Mouse (Mus musculus) gastrocnemius, postnatal 4 days (tissue): ENCODE data around the gene Krt10. TPM values are rescaled to one million over a fixed set of nuclear protein-coding genes. Genes with fewer than 3 reads are reported as not detected.

Source experiments
- DNase-seq, 2 experiments: peaks; one replicate each; pipeline ENCODE4 v3.0.0; 2021 to 2022; ENCODE audit warnings: low spot score in 2 of 2, mixed read lengths in 2 of 2
- long read RNA-seq, 2 experiments: library from polyadenylated mRNA; stranded (forward); transcript quantifications; one replicate each; pipeline ENCODE4 v2.0.0; 2021
- total RNA-seq, 2 experiments: library from RNA; stranded (reverse); gene quantifications; 2 replicates each; pipeline ENCODE4 v1.2.3; 2021

The Krt10 gene
- 1 to 10 TPM; 7.6 to 8.2 TPM for total RNA-seq
- long read RNA-seq, experiment 1, transcript Krt10-201 (8 exons, 2,094 nt), result major isoform, 294 of 323 reads
- long read RNA-seq, experiment 1, partial matches to known transcripts, result 18 of 323 reads
- long read RNA-seq, experiment 1, other reads (novel, unspliced or antisense), result 11 of 323 reads
- long read RNA-seq, experiment 2, partial matches to known transcripts, result 6 of 6 reads
- long read RNA-seq, experiment 2, other reads (novel, unspliced or antisense), result 0 of 6 reads

GRCm38 (mm10) chr11:99389264-99389663 is at the start of gene Krt10:
Krt10 (minus strand) TSS chr11:99389364.
- no peak for DNase-seq

- DNase-seq, result no peak
These were observed 48.8 kb upstream of the Krt10 start, which contains the start of gene Krt20 for GRCm38 (mm10) chr11:99437972-99438371. Krt20 (minus strand) TSS chr11:99438150.

- DNase-seq, result no peak
These were observed 47.5 kb upstream of the Krt10 start for GRCm38 (mm10) chr11:99436625-99437024.

- DNase-seq, result peak in 1 of 2 experiments; percentile 14
These were observed 41.5 kb upstream of the Krt10 start for GRCm38 (mm10) chr11:99430670-99431069.

GRCm38 (mm10) chr11:99422159-99422558 is 33.0 kb upstream of the Krt10 start, which contains the start of gene Krt12:
Krt12 (minus strand) TSS chr11:99422259.
- DNase-seq, result no peak

- DNase-seq, result no peak
These were observed 31.4 kb upstream of the Krt10 start for GRCm38 (mm10) chr11:99420586-99420985.

GRCm38 (mm10) chr11:99417819-99418218 is 28.7 kb upstream of the Krt10 start:
- DNase-seq, result no peak

GRCm38 (mm10) chr11:99416902-99417301 is 27.7 kb upstream of the Krt10 start:
- DNase-seq, result no peak

GRCm38 (mm10) chr11:99414463-99415147 is 25.4 kb upstream of the Krt10 start:
- DNase-seq, result no peak

GRCm38 (mm10) chr11:99413247-99413646 is 24.1 kb upstream of the Krt10 start:
- no peak for DNase-seq

GRCm38 (mm10) chr11:99406186-99406585 is 17.0 kb upstream of the Krt10 start:
- DNase-seq, result no peak

- no peak for DNase-seq
These were observed 10.9 kb upstream of the Krt10 start for GRCm38 (mm10) chr11:99399956-99400549.

- DNase-seq, result no peak
These were observed 9.7 kb upstream of the Krt10 start for GRCm38 (mm10) chr11:99398832-99399231.

- DNase-seq, result no peak
These were observed 8.9 kb upstream of the Krt10 start for GRCm38 (mm10) chr11:99398084-99398483.

- DNase-seq, result no peak
These were observed 7.5 kb upstream of the Krt10 start for GRCm38 (mm10) chr11:99396661-99397060.

- no peak for DNase-seq
These were observed 6.9 kb upstream of the Krt10 start for GRCm38 (mm10) chr11:99396034-99396433.

- no peak for DNase-seq
These were observed 3.3 kb upstream of the Krt10 start for GRCm38 (mm10) chr11:99392492-99392891.

GRCm38 (mm10) chr11:99391375-99391774 is 2.2 kb upstream of the Krt10 start:
- DNase-seq, result no peak

- DNase-seq, result no peak
These were observed 1.7 kb upstream of the Krt10 start for GRCm38 (mm10) chr11:99390866-99391265.

- DNase-seq, result no peak
These were observed 503 bp downstream of the Krt10 start for GRCm38 (mm10) chr11:99388661-99389060.

- DNase-seq, result peak; percentile 81 to 91
These were observed 3.1 kb downstream of the Krt10 start for GRCm38 (mm10) chr11:99385813-99386721.
